Mouse (Mus musculus) megakaryocyte, embryonic 14.5 days (primary cell): ENCODE results near the gene Lrrc74b.

Experiments used
- FLI1 ChIP-seq: IDR thresholded peaks from 2 replicates; pipeline ENCODE4 v1.6.1; 2012; ENCODE audit warnings: low read length, inconsistent platforms, mixed read lengths
- GATA1 ChIP-seq: IDR thresholded peaks from 3 replicates; pipeline ENCODE4 v1.6.1; 2012; ENCODE audit warnings: mixed read lengths, low read length, inconsistent platforms, borderline replicate concordance

DNA sequence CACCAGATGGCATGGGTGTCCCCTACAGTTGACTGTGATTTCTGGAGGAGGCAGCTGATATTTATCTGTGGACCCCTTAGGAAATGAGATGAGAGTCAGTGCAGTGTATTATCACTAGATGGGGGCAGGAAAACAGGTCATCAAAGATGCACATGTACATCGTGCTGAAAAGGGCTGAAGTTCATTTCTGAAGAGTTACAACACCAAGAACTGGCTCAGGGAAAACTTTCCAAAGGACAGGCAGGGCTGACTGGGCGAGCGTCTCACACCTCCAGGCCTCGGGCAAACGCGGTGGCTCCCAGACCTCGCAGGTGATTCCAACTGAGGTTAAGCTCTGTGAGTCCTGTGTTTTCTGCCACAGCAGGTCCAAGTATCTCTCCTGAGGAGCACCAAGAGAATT is 8.2 kb downstream of the Lrrc74b start:
- no peak for TF ChIP-seq GATA1
- TF ChIP-seq FLI1: no peak
